ENCODE assay signal across 7 mouse cellular contexts in the genomic region with DNA sequence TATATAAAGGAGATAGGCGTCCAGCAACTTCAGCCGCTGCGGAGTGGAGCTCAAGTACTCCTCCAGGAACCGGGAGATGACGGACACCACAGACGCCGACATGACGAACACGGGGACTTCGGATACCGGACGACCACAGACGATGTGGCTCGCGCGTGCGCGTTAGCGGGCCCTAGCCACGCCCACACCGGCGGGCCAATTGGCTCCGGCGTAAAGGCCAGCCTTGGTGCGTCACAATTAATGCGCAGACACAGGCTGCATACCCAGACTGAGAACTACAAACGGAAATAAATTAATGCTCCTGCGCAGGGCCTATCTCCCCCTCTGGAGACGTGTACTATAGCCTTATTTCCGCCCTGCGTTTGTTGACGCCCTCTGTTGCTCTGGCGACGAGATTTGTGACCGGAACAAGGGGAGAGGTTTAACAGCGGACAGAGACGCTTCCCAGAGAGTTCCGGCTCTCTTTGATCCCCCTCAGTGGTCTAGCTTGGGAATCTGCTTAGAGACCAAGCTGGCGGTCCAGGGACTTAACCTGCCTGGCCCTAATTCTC. TPM values are rescaled to one million over a fixed set of nuclear protein-coding genes. Genes with fewer than 3 reads are reported as not detected.
A peak's percentile ranks its signal among the peaks of the same experiment; 100 is the strongest.
DNase-seq lines count a peak whose midpoint lies in the region; ATAC-seq and TF ChIP-seq lines count a peak whose summit lies in the region.

Gene Dad1, minus strand, starts transcription at position 364 of the 551 bp plus-strand sequence.
Gene Abhd4, plus strand, starts transcription at position 448 of the 551 bp plus-strand sequence.

- H3K9me3 ChIP-seq in embryonic facial prominence, embryonic 10.5 days = no peaks in the 10 kb centered on the region
- no peaks in the 10 kb centered on the region for H3K9me3 ChIP-seq in intestine, postnatal 0 days (ENCODE audit: control insufficient read depth)
- no peaks in the 10 kb centered on the region for H3K9me3 ChIP-seq in midbrain, embryonic 12.5 days

- peak; percentile 31 for TF ChIP-seq CTCF in intestine, postnatal 0 days (IDR thresholded peaks at IDR 0.05; ENCODE audit: low read depth)
- no peak for TF ChIP-seq CTCF in small intestine, adult 2 months (IDR thresholded peaks at IDR 0.05; ENCODE audit: extremely low read depth, insufficient read length, insufficient replicate concordance, low read depth, low read length)

- peak; percentile 81 for TF ChIP-seq POLR2A in small intestine, adult 2 months (IDR thresholded peaks at IDR 0.05; ENCODE audit: low read depth, low read length)

- no peaks in the 10 kb centered on the region for H3K27me3 ChIP-seq in embryonic facial prominence, embryonic 10.5 days (replicated peaks; ENCODE audit: low read depth, poor library complexity, severe bottlenecking)
- H3K27me3 ChIP-seq in intestine, postnatal 0 days (replicated peaks; ENCODE audit: control insufficient read depth, insufficient read depth, low read length) = no peaks in the 10 kb centered on the region
- peaks cover 7% of the 10 kb centered on the region; the same call in 1 of the 2 replicates for H3K27me3 ChIP-seq in midbrain, embryonic 12.5 days
- H3K27me3 ChIP-seq in small intestine, adult 2 months (ENCODE audit: control insufficient read depth, insufficient read depth, low read length) = no peaks in the 10 kb centered on the region

- peak within 1 kb of the TSS; percentile 86 for H3K27ac ChIP-seq in embryonic facial prominence, embryonic 10.5 days (replicated peaks)
- H3K27ac ChIP-seq in intestine, postnatal 0 days (ENCODE audit: low read depth, low read length) = peak within 1 kb of the TSS; percentile 94
- peak within 1 kb of the TSS; percentile 66 for H3K27ac ChIP-seq in midbrain, embryonic 12.5 days (replicated peaks)
- H3K27ac ChIP-seq in small intestine, adult 2 months (ENCODE audit: insufficient read depth, low read depth, low read length) = peak within 1 kb of the TSS; percentile 93

- WGBS in embryonic facial prominence, embryonic 10.5 days = under 1% methylated on average over 39 of the region's 39 CpGs
- WGBS in intestine, postnatal 0 days = under 1% methylated on average over 39 of the region's 39 CpGs
- WGBS in midbrain, embryonic 12.5 days = under 1% methylated on average over 39 of the region's 39 CpGs
- under 1% methylated on average over 39 of the region's 39 CpGs for WGBS in small intestine, adult 2 months

- H3K9ac ChIP-seq in intestine, postnatal 0 days (ENCODE audit: low read depth, low read length) = peak within 1 kb of the TSS; percentile 70
- peak within 1 kb of the TSS; percentile 68 for H3K9ac ChIP-seq in midbrain, embryonic 12.5 days (replicated peaks)

- ATAC-seq in intestine, postnatal 0 days = peak; percentile 100
- peak; percentile 100 for ATAC-seq in midbrain, embryonic 12.5 days (ENCODE audit: low FRiP score, low read depth)

- H3K4me3 ChIP-seq in embryonic facial prominence, embryonic 10.5 days = peak within 1 kb of the TSS; percentile 82
- H3K4me3 ChIP-seq in intestine, postnatal 0 days (ENCODE audit: low read depth, low read length) = peak within 1 kb of the TSS; percentile 81
- H3K4me3 ChIP-seq in midbrain, embryonic 12.5 days = peak within 1 kb of the TSS; percentile 72
- H3K4me3 ChIP-seq in small intestine, adult 2 months (ENCODE audit: low read depth, low read length) = peak within 1 kb of the TSS; percentile 88

- H3K4me1 ChIP-seq in embryonic facial prominence, embryonic 10.5 days = peaks cover 44% of the 10 kb centered on the region
- peaks cover 5% of the 10 kb centered on the region for H3K4me1 ChIP-seq in intestine, postnatal 0 days (replicated peaks; ENCODE audit: control insufficient read depth, insufficient read depth, low read length)
- H3K4me1 ChIP-seq in midbrain, embryonic 12.5 days = peaks cover 37% of the 10 kb centered on the region
- peaks cover 33% of the 10 kb centered on the region; the same call in 1 of the 2 replicates for H3K4me1 ChIP-seq in small intestine, adult 2 months (ENCODE audit: control insufficient read depth, insufficient read depth, insufficient read length, low read length)

- H3K36me3 ChIP-seq in embryonic facial prominence, embryonic 10.5 days (replicated peaks) = peaks cover 14% of the 10 kb centered on the region; the same call in 1 of the 2 replicates
- H3K36me3 ChIP-seq in intestine, postnatal 0 days (ENCODE audit: control insufficient read depth, insufficient read depth) = no peaks in the 10 kb centered on the region
- H3K36me3 ChIP-seq in midbrain, embryonic 12.5 days = 0 out of 2 replicates have a peak, but pooled peaks cover 6% of the 10 kb centered on the region
- H3K36me3 ChIP-seq in small intestine, adult 2 months (ENCODE audit: control insufficient read depth, insufficient read depth, low read length) = 0 out of 2 replicates have a peak, but pooled peaks cover 4% of the 10 kb centered on the region

- peak within 1 kb of the TSS; percentile 69 for H3K4me2 ChIP-seq in intestine, postnatal 0 days (replicated peaks; ENCODE audit: low read depth)
- H3K4me2 ChIP-seq in midbrain, embryonic 12.5 days (replicated peaks) = peak within 1 kb of the TSS; percentile 75

- DNase-seq in adrenal gland, postnatal 10 days = peak; percentile 99
- peak; percentile 98 for DNase-seq in embryonic facial prominence, embryonic 10.5 days (ENCODE audit: low spot score)
- peak; percentile 90 for DNase-seq in gonadal fat pad, adult 2 months (ENCODE audit: low read depth)
- DNase-seq in left cerebral cortex, postnatal 4 days = peak; percentile 98

- intact Hi-C loops in left cerebral cortex, postnatal 4 days (cut with DNase I) = loop anchor here (10.0 kb wide), 1 partner anchor 111 kb away; the partner anchor contains the start of gene Oxa1l

RNA-seq across cellular contexts. Expression of gene Dad1, which starts in this region (rescaled TPM):
- total RNA-seq in adrenal gland, postnatal 10 days (2021) = 100 to 1,000 TPM; 171 to 191 TPM
- polyA plus RNA-seq in embryonic facial prominence, embryonic 10.5 days (2016; fragmentation: Nextera tagmentation; extraction: Ambion mirVana) = 229 and 238 TPM in 2 replicates
- 776 and 830 TPM in 2 replicates for polyA plus RNA-seq in gonadal fat pad, adult 2 months (2012; rRNA removed)
- 484 and 492 TPM in 2 replicates for polyA plus RNA-seq in intestine, postnatal 0 days (2015; fragmentation: Nextera tagmentation; extraction: Ambion mirVana)
- total RNA-seq in left cerebral cortex, postnatal 4 days (2021) = 100 to 1,000 TPM; 103 to 114 TPM
- 220 and 224 TPM in 2 replicates for polyA plus RNA-seq in midbrain, embryonic 12.5 days (2016; fragmentation: Nextera tagmentation; extraction: Ambion mirVana)
- polyA plus RNA-seq in small intestine, adult 2 months (2012; rRNA removed) = 561 and 627 TPM in 2 replicates

RNA-seq across cellular contexts. Expression of gene Abhd4, which starts in this region (rescaled TPM):
- total RNA-seq in adrenal gland, postnatal 10 days (2021) = 100 to 1,000 TPM; 206 to 229 TPM
- polyA plus RNA-seq in embryonic facial prominence, embryonic 10.5 days (2016; fragmentation: Nextera tagmentation; extraction: Ambion mirVana) = 37.3 and 39.9 TPM in 2 replicates
- 76.1 and 84.6 TPM in 2 replicates for polyA plus RNA-seq in gonadal fat pad, adult 2 months (2012; rRNA removed)
- 38.3 and 38.4 TPM in 2 replicates for polyA plus RNA-seq in intestine, postnatal 0 days (2015; fragmentation: Nextera tagmentation; extraction: Ambion mirVana)
- total RNA-seq in left cerebral cortex, postnatal 4 days (2021) = 10 to 100 TPM; 37.1 to 38.9 TPM
- polyA plus RNA-seq in midbrain, embryonic 12.5 days (2016; fragmentation: Nextera tagmentation; extraction: Ambion mirVana) = 36.6 and 38.3 TPM in 2 replicates
- polyA plus RNA-seq in small intestine, adult 2 months (2012; rRNA removed) = 35.2 and 53.6 TPM in 2 replicates

Comparison
In these comparisons a context has a peak if more than half of its experiments do, and no peak if none do; other contexts are left out.
1. Peak in every context shown above with its lines: DNase-seq, ATAC-seq, H3K4me3 ChIP-seq and H3K27ac ChIP-seq.
2. RNA of gene Abhd4 (total RNA-seq): 206 to 229 TPM in adrenal gland, postnatal 10 days; 37.1 to 38.9 TPM in left cerebral cortex, postnatal 4 days; every median in the first group is over 4 times any median in the second.